Mouse (Mus musculus): ENCODE results near the gene Ssbp2. TPM values are rescaled to one million over a fixed set of nuclear protein-coding genes. Genes with fewer than 3 reads are reported as not detected.

Gene Ssbp2
- polyA plus RNA-seq, 1 experiment: 7.9 TPM

GRCm38 (mm10) chr13:91497055-91497454, 37.0 kb downstream of the Ssbp2 start:
- H3K27ac ChIP-seq (ENCODE audit: control insufficient read depth, insufficient read depth, low read depth, low read length): no peak overlapping the region
- no peaks in the 10 kb centered on the region for H3K4me1 ChIP-seq (ENCODE audit: control insufficient read depth, insufficient read depth, low read length)
- H3K36me3 ChIP-seq (ENCODE audit: control insufficient read depth, insufficient read depth, low read length): no peaks in the 10 kb centered on the region
- TF ChIP-seq POLR2A (IDR thresholded peaks at IDR 0.05; ENCODE audit: control insufficient read depth, low read depth, low read length) (no peak), CTCF (IDR thresholded peaks at IDR 0.05; ENCODE audit: control insufficient read depth, insufficient read depth, insufficient replicate concordance, low read depth, low read length) (no peak)
- H3K27me3 ChIP-seq (ENCODE audit: control insufficient read depth, insufficient read depth, low read length): no peaks in the 10 kb centered on the region
- H3K4me3 ChIP-seq (ENCODE audit: control insufficient read depth, low read depth, low read length): no peak overlapping the region

DNA sequence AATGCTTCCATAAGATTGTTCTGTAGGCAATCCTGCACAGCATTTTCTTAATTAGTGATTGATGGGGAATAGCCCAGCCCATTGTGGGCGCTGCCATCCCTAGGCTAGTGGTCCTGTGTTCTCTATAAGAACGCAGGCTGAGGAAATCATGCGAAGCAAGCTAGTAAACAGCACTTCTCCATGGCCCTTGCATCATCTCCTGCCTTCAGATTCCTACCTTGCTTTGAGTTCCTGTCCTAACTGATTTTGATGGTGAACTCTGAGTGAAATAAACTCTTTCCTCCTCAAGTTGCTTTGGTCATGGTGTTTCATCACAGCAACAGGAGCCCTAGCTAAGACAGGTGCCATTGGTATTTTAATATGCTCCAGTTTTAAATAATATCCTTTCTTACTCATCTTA, 41.7 kb downstream of the Ssbp2 start:
- Histone ChIP-seq H3K36me3 (ENCODE audit: control insufficient read depth, insufficient read depth, low read length) (no peaks in the 10 kb centered on the region), H3K4me3 (ENCODE audit: control insufficient read depth, low read depth, low read length) (no peak overlapping the region), H3K27ac (ENCODE audit: control insufficient read depth, insufficient read depth, low read depth, low read length) (no peak overlapping the region), H3K27me3 (ENCODE audit: control insufficient read depth, insufficient read depth, low read length) (no peaks in the 10 kb centered on the region), H3K4me1 (ENCODE audit: control insufficient read depth, insufficient read depth, low read length) (no peaks in the 10 kb centered on the region)
- TF ChIP-seq POLR2A (IDR thresholded peaks at IDR 0.05; ENCODE audit: control insufficient read depth, low read depth, low read length) (no peak), CTCF (IDR thresholded peaks at IDR 0.05; ENCODE audit: control insufficient read depth, insufficient read depth, insufficient replicate concordance, low read depth, low read length) (no peak)

- Histone ChIP-seq H3K4me3 (ENCODE audit: control insufficient read depth, low read depth, low read length) (no peak overlapping the region), H3K27ac (ENCODE audit: control insufficient read depth, insufficient read depth, low read depth, low read length) (no peak overlapping the region), H3K4me1 (ENCODE audit: control insufficient read depth, insufficient read depth, low read length) (no peaks in the 10 kb centered on the region), H3K36me3 (ENCODE audit: control insufficient read depth, insufficient read depth, low read length) (no peaks in the 10 kb centered on the region), H3K27me3 (ENCODE audit: control insufficient read depth, insufficient read depth, low read length) (no peaks in the 10 kb centered on the region)
- TF ChIP-seq POLR2A (IDR thresholded peaks at IDR 0.05; ENCODE audit: control insufficient read depth, low read depth, low read length) (no peak), CTCF (IDR thresholded peaks at IDR 0.05; ENCODE audit: control insufficient read depth, insufficient read depth, insufficient replicate concordance, low read depth, low read length) (no peak)
Measured at GRCm38 (mm10) chr13:91502642-91503373, 42.7 kb downstream of the Ssbp2 start.

- TF ChIP-seq POLR2A (IDR thresholded peaks at IDR 0.05; ENCODE audit: control insufficient read depth, low read depth, low read length): no peak
- TF ChIP-seq CTCF (IDR thresholded peaks at IDR 0.05; ENCODE audit: control insufficient read depth, insufficient read depth, insufficient replicate concordance, low read depth, low read length): no peak
- Histone ChIP-seq H3K4me3 (ENCODE audit: control insufficient read depth, low read depth, low read length) (no peak overlapping the region), H3K27me3 (ENCODE audit: control insufficient read depth, insufficient read depth, low read length) (no peaks in the 10 kb centered on the region), H3K4me1 (ENCODE audit: control insufficient read depth, insufficient read depth, low read length) (no peaks in the 10 kb centered on the region), H3K27ac (ENCODE audit: control insufficient read depth, insufficient read depth, low read depth, low read length) (no peak overlapping the region), H3K36me3 (ENCODE audit: control insufficient read depth, insufficient read depth, low read length) (no peaks in the 10 kb centered on the region)
Measured at GRCm38 (mm10) chr13:91508991-91509390, 48.9 kb downstream of the Ssbp2 start.

DNA sequence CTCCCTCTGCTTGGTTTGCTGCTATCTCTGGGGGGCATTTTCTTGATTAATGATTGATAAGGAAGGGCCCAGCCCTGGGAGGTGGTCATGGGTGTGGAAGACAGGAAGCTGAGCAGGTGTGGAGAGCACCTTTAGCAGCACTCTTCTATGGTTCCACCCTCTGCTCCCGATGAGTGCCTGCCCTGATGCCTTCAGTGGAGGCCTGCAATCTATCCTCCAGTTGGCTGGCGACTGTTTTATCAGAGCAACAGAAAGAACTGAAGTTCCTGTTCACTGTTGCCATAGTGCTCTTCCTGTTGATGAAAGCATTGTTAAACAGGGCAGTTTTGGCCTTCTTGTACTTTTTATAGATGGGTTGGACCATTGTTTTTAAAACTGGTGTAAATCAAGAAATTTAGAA, 49.4 kb downstream of the Ssbp2 start:
- TF ChIP-seq CTCF (IDR thresholded peaks at IDR 0.05; ENCODE audit: control insufficient read depth, insufficient read depth, insufficient replicate concordance, low read depth, low read length) (no peak), POLR2A (IDR thresholded peaks at IDR 0.05; ENCODE audit: control insufficient read depth, low read depth, low read length) (no peak)
- Histone ChIP-seq H3K4me3 (ENCODE audit: control insufficient read depth, low read depth, low read length) (no peak overlapping the region), H3K27me3 (ENCODE audit: control insufficient read depth, insufficient read depth, low read length) (no peaks in the 10 kb centered on the region), H3K36me3 (ENCODE audit: control insufficient read depth, insufficient read depth, low read length) (no peaks in the 10 kb centered on the region), H3K4me1 (ENCODE audit: control insufficient read depth, insufficient read depth, low read length) (no peaks in the 10 kb centered on the region), H3K27ac (ENCODE audit: control insufficient read depth, insufficient read depth, low read depth, low read length) (no peak overlapping the region)

- no peaks in the 10 kb centered on the region for H3K36me3 ChIP-seq (ENCODE audit: control insufficient read depth, insufficient read depth, low read length)
Measured at GRCm38 (mm10) chr13:91514979-91515378, 54.9 kb downstream of the Ssbp2 start.

GRCm38 (mm10) chr13:91520073-91520750, 60.1 kb downstream of the Ssbp2 start:
- no peaks in the 10 kb centered on the region for H3K4me1 ChIP-seq (ENCODE audit: control insufficient read depth, insufficient read depth, low read length)
- no peak for TF ChIP-seq CTCF (IDR thresholded peaks at IDR 0.05; ENCODE audit: control insufficient read depth, insufficient read depth, insufficient replicate concordance, low read depth, low read length)
- TF ChIP-seq POLR2A (IDR thresholded peaks at IDR 0.05; ENCODE audit: control insufficient read depth, low read depth, low read length): no peak
- H3K4me3 ChIP-seq (ENCODE audit: control insufficient read depth, low read depth, low read length): no peak overlapping the region
- no peaks in the 10 kb centered on the region for H3K36me3 ChIP-seq (ENCODE audit: control insufficient read depth, insufficient read depth, low read length)
- no peaks in the 10 kb centered on the region for H3K27me3 ChIP-seq (ENCODE audit: control insufficient read depth, insufficient read depth, low read length)
- H3K27ac ChIP-seq (ENCODE audit: control insufficient read depth, insufficient read depth, low read depth, low read length): no peak overlapping the region

More at GRCm38 (mm10) chr13:91514979-91515378, 54.9 kb downstream of the Ssbp2 start:
- Histone ChIP-seq H3K4me1 (ENCODE audit: control insufficient read depth, insufficient read depth, low read length) (no peaks in the 10 kb centered on the region), H3K27ac (ENCODE audit: control insufficient read depth, insufficient read depth, low read depth, low read length) (no peak overlapping the region), H3K27me3 (ENCODE audit: control insufficient read depth, insufficient read depth, low read length) (no peaks in the 10 kb centered on the region), H3K4me3 (ENCODE audit: control insufficient read depth, low read depth, low read length) (no peak overlapping the region)
- no peak for TF ChIP-seq POLR2A (IDR thresholded peaks at IDR 0.05; ENCODE audit: control insufficient read depth, low read depth, low read length)
- no peak for TF ChIP-seq CTCF (IDR thresholded peaks at IDR 0.05; ENCODE audit: control insufficient read depth, insufficient read depth, insufficient replicate concordance, low read depth, low read length)

Measured in testis, adult 2 months (tissue).